Mouse (Mus musculus) CD4-positive, CD25-positive, alpha-beta regulatory T cell, adult 4 months (primary cell): ENCODE measurements around the gene Mob3a. TPM values are rescaled to one million over a fixed set of nuclear protein-coding genes. Genes with fewer than 3 reads are reported as not detected.

Experiments
- ATAC-seq: one replicate; pipeline ENCODE4 v1.8.0; 2017
- polyA plus RNA-seq, 2 experiments: library from polyadenylated mRNA; unstranded; fragments of 100-300 nt; shearing (Covaris generic); gene quantifications; one replicate each; pipeline ENCODE4 v1.2.1; 2017

Mob3a gene
- polyA plus RNA-seq, 2 experiments from 2014 or later: 265 to 359 TPM

GRCm38 (mm10) chr10:80698605-80699004, 3.2 kb downstream of the Mob3a start:
- ATAC-seq: no peak

DNA sequence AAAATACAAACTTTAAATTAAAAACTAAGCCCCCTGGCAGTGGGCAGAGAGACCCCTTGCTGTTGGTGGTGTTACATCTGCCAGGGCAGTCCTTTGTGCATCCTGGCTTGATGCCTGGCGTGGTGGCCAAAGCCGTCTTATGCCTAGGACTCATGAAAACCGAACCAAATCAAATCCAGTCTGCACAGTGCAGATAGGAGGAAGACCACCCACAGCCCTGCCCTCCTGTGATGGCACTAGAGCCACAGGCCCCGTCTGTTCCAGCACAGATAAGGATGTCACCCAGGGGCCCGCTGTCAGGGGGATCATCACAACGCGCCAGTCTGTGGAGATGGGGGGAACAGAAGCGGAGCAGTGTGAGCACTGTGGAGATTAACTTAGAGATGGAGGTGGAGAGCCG, 4.0 kb downstream of the Mob3a start:
- no peak for ATAC-seq

GRCm38 (mm10) chr10:80697393-80697787, 4.4 kb downstream of the Mob3a start:
- no peak for ATAC-seq

DNA sequence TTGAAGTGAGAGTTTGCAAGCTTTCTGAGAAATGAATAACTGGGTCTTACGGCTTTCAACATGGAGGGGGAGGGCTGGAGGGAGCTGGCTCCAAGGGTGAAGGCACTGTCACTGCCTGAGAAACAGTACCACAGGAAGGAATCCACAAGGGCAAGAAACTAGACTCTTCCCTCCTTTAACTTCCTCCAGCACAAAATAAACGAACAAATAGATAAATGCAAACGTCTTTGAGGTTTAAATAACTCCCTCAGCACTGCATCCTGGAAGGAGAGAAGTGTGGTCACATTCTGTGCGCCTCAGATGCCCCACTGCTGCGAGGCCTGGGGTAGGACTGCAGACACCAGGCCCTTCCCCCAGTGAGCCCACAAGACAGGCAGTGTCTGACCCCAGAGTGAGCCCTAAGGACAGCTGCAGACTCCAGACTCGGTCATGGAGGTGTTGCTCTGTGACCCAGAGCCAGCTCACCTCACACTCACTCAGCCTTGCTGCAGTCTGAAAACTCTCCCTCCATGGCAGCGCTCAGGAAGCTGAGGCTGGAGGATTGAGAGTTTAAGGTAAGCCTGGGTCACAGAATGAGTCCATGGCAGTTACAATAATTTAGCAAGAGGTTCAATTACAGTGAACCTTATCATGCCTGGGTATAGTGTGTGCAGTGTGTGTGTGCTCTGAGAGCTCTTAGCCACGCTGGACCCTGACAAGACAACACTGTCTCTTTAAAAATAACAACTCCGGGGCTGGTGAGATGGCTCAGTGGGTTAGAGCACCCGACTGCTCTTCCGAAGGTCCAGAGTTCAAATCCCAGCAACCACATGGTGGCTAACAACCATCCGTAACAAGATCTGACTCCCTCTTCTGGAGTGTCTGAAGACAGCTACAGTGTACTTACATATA, 5.0 kb downstream of the Mob3a start:
- ATAC-seq: no peak

DNA sequence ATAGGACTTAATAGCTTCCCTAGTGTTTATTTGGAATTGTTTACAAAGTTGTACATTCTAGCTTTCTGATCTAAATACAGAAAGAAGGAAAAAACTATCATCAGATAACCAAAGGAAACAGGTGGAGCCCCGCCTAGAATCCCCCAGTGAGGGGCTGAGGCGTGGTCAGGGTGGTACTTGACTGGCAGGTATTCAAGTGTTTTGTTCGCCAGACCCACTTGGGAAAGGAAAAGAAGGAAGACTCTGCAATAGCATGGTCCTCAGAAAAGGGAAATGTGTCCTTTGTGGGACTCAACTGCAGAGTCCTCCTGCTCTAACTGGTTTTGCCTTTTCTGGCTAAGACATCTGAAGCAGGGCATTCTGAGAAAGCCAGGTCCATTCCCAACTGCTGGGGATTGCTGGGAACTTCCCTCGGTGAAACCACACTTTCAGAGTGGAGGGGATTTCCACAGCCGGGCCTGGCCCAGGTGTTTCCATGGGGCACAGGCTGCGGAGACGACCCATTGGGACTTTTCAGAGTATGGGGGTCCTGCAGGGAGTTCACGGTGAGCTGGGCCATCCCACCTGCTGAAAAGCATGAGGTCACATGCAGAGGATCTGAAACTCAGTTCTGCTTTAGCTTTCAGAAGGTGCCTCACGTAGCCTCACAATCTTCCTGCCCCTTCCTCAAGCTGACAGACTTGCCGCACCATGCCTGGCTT, 5.8 kb downstream of the Mob3a start:
- peak; percentile 3 for ATAC-seq

- peak; percentile 82 for ATAC-seq
Measured at GRCm38 (mm10) chr10:80695186-80695585, 6.6 kb downstream of the Mob3a start.

GRCm38 (mm10) chr10:80694159-80694938, 7.4 kb downstream of the Mob3a start:
- no peak for ATAC-seq

- ATAC-seq: no peak
Measured at GRCm38 (mm10) chr10:80693401-80694045, 8.3 kb downstream of the Mob3a start.

DNA sequence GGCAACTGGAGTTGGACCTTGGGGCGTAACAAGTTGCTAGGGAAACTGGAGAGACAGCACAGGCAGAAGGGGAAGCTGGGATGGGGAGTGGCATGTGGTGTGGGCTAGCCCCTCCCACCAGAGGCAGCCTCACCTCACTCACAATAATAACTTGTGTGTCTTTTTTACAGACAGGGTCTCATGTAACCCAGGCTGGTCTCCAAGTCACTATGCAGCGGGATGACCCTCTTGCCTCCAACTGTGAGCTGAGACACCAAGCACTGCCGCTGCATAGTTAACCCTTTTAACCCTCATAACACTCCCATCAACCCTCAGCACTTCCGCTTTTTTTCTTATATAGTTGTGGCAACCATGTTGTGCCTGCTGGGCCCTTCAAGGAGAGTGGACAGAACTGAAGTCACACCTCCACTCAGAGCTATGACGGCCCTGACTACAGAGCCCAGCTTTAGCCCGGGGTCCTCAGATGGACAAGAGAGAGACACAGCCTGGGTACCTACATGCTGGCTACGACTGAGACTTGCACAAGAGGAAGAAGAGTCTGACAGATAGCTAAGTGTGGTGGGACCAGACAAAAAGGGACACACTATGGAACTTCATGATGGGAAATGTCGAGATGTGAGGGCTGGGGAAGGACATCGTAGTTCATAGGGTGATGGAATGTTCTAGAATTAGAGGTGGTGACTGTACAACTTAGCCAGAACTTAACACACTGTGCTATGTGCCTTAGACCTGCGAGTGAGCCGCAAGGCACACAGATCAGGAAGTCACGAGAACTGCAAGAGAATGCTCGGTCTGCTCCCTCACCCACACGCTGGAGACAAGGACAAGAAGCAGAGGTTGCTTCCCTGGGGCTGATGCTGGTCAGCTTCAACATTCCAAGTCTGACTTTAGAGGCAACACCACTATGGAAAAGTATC, 9.3 kb downstream of the Mob3a start:
- peak; percentile 14 for ATAC-seq

DNA sequence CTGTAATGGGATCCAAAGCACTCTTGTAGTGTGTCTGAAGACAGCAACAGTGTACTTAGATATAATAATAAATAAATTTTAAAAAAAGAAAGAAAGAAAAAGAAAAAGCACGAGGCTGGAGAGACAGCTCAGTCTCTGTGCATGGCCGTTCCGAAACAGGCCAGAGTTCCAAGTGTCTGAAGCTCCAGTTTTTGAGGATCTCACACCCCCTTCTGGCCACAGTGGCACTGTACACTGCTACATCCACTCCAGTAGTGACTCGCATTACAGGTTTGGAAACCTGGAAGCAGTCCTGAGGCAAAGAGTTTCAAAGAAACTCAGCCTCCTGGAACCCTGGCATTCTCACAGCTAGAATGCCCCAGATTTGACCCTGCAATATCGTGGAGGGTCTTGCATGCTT, 13.9 kb downstream of the Mob3a start:
- ATAC-seq: peak; percentile 28

GRCm38 (mm10) chr10:80686617-80687016, 15.2 kb downstream of the Mob3a start:
- ATAC-seq: no peak

DNA sequence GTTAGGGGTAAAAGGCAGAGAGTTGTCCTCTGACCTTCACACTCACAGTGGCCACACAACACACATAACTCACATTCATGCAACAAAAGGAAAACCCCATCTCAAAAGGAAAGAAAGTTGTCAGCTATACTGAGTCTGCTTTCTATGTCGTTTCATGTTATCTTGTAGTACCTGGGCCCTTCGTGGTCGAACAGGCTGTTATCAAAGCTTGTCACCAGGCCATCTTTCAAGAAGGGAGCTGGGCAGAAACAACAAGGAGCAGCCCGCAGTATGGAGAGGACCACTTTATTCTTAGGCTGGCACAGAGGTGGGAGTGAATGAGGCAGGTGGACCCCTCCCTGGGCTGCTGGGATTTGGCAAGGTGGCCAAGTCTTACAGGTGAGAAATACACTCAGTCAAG, 16.8 kb downstream of the Mob3a start:
- no peak for ATAC-seq

- peak; percentile 66 for ATAC-seq
Measured at GRCm38 (mm10) chr10:80684214-80684613, 17.6 kb downstream of the Mob3a start.

- ATAC-seq: no peak
Measured at GRCm38 (mm10) chr10:80683647-80684046, 18.1 kb downstream of the Mob3a start.

GRCm38 (mm10) chr10:80682003-80682402, 19.8 kb downstream of the Mob3a start:
- peak; percentile 53 for ATAC-seq

DNA sequence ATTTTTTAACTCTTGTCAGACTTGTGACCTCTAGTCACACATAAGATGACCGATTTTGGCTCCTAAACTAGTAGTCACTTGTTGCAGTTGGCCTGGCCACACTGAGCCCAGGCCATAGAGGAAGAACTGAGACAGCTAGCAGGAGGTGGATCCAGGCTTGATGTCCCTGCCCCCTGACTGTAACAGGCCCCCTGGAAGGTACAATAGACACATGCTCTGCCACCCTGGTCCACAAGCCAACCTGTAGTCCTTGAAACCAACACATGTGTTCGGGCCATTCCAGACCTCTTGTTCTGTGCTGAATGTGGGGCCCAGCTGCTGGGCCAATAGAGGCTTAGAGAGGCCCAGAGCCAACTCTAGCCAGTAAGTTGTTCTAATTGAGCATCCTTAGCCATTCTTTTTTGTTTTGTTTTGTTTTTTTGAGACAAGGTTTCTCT, 21.5 kb downstream of the Mob3a start:
- no peak for ATAC-seq

DNA sequence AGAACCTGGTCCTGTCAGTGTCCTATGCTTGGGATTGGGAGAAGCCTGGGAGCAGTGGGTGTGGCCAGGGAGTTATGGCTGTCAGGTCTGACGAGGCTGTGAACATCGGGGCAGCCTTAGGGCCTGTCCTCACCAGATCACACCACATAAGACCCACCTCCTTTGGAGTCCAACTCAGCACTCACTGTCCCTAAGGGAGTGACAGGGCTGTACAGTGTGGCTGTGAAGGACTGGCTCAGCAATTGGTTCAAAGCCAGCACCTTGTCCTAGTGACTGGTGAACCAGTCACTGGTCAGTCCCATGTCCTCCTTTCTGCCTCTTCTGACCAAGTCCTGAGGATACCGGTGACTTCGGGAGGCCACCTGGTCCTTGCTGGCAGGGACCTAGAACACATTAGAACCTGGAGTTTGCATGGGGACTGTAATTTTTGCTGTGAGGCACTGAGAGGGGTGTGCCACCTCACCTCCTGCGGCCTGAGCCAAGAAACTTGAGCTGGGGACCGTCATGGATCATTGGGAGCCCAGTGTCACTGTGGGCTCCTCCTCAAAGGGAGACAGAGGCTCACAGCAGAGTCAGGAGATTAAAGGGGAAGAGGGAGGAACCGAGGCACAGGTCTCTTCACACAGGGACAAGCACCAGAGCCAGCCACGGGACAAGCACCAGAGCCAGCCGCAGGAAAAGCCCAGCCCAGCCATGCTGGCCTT, 22.1 kb downstream of the Mob3a start:
- ATAC-seq: no peak

GRCm38 (mm10) chr10:80678601-80679377, 23.0 kb downstream of the Mob3a start:
- no peak for ATAC-seq

DNA sequence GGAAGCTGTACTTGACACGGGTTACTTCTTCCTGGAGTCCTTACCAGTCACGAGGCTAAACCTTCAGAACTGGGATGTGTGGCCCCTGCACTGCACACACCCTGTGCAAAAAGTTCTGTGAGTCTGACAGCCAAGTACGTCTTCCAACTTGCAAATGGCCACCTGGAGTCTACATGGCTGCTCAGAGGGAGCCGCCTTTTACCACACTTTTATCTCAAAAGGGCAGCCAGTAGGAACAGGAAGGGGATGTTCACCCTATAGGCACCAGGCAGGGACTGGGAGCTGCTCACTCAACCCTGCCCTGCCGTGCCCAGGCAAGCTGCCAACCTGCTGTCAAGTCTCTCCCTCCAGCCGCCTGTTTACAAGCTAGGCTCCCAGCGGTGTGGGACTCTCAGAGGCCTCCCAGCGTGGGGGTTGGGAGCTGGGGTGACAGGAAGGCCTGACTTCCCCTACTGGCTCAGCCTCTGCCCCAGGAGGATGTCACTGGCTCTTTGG, 23.8 kb downstream of the Mob3a start, which contains the start of gene Mknk2:
Gene Mknk2 (minus strand): TSS at position 171 of the 495 bp plus-strand sequence.
- ATAC-seq: peak; percentile 50
